Mouse (Mus musculus): Measurements from ENCODE around the gene Mrpl51. TPM values are rescaled to one million over a fixed set of nuclear protein-coding genes. Genes with fewer than 3 reads are reported as not detected.

The Mrpl51 gene
- 191 and 206 TPM in 2 replicates for polyA plus RNA-seq (2016; fragmentation: Nextera tagmentation; extraction: Ambion mirVana)

DNA sequence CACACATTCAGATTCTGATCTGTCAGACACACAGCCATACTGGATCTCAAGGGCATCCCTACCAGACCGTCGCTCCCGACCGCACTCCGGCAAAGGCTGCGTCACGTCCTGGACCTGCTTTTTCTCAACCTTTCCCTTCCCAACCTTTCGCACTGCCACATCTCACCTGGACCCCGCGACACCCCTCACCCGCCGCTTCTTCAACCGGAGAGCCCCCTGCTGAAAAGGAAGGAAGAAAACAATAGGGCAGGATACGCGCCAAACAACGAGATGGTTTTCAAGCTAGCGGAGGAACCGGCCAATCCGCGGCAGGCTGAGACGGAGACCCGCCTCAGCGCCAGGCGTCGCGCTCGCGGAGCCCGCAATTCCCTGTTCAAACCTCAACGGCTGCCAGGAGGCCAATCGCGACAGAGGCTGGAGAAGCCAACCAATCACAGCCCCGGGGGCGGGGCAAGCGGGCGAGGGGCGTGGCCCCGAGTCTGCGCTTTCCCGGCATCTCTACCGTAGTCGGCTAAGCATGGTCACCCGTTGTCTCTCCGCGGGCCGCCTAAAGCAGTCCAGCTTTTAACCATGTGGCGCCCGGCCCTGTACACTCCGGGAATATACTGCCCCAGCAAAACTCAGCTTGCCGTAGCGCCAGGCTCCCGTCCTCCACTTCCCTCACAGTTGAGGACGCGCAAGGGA lies at the start of gene Mrpl51, which contains the start of gene Ncapd2:
TSS of gene Mrpl51 (plus strand) at position 470 of the 684 bp plus-strand sequence.
TSS of gene Ncapd2 (minus strand) at position 370 of the 684 bp plus-strand sequence.
- peak within 1 kb of the TSS; percentile 72 for H3K4me3 ChIP-seq
- peak within 1 kb of the TSS; percentile 84 for H3K9ac ChIP-seq
- ATAC-seq (ENCODE audit: insufficient number of reproducible peaks, insufficient read depth, low FRiP score, low TSS enrichment), result peak; percentile 96
- WGBS, result under 1% methylated on average over 54 of the region's 54 CpGs
- no peaks in the 10 kb centered on the region for H3K9me3 ChIP-seq
- H3K4me1 ChIP-seq, result 0 out of 2 replicates have a peak, but pooled peaks cover 3% of the 10 kb centered on the region
- peaks cover 37% of the 10 kb centered on the region for H3K36me3 ChIP-seq
- no peaks in the 10 kb centered on the region for H3K27me3 ChIP-seq
- H3K27ac ChIP-seq, result peak within 1 kb of the TSS; percentile 100
- peak within 1 kb of the TSS; percentile 79 for H3K4me2 ChIP-seq (replicated peaks)

DNA sequence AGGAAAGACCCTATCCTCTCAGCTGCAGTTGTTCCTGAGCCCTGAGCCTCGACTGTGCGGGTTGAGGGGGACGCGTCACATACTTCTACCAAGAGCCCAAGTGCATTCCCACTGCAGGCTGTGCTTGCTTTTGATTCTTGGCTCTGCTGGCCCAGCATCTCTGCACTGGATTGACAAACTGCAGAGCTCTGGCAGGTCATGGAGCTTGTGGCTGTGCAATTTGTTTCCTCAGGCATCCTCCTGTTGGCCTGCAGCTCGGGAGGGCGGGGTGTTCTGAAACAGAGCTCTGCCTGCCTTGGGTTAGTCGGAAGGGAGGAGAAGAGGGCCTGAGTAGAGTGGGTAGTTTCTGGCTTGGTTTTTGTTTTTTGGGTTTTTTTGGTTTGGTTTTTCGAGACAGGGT lies 49.2 kb upstream of the Mrpl51 start:
- Histone ChIP-seq H3K4me1 (peaks cover 27% of the 10 kb centered on the region), H3K36me3 (peaks cover 69% of the 10 kb centered on the region), H3K9me3 (no peaks in the 10 kb centered on the region), H3K4me3 (no peak overlapping the region), H3K4me2 (replicated peaks) (no peak overlapping the region), H3K9ac (no peak overlapping the region), H3K27me3 (no peaks in the 10 kb centered on the region), H3K27ac (no peak overlapping the region)
- 92% methylated on average over 8 of the region's 8 CpGs for WGBS
- ATAC-seq (ENCODE audit: insufficient number of reproducible peaks, insufficient read depth, low FRiP score, low TSS enrichment), result no peak

DNA sequence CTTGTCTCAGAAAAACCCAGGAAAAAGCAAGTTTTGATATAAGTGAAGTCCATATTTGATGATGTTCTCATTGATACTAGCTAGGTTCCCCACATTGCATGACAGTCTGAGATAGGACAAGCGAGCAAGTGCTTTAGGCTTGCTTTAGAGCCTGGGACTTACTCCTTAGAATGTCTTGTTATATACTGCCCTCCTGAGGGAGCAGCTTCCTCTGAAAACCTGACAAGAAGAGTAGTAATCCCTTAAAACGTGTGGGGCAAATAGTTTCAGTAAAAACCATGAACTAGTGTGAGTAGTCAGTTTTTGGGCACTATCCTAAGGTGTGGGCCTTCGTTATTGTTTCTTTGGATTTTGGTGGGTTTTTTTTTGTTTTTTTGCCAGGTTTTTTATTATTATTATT lies 48.5 kb upstream of the Mrpl51 start:
- no peaks in the 10 kb centered on the region for H3K27me3 ChIP-seq
- WGBS, result 83% methylated on average over 3 of the region's 3 CpGs
- no peak overlapping the region for H3K27ac ChIP-seq
- H3K4me3 ChIP-seq, result no peak overlapping the region
- H3K4me2 ChIP-seq (replicated peaks), result no peak overlapping the region
- no peak for ATAC-seq (ENCODE audit: insufficient number of reproducible peaks, insufficient read depth, low FRiP score, low TSS enrichment)
- H3K9me3 ChIP-seq, result no peaks in the 10 kb centered on the region
- no peak overlapping the region for H3K9ac ChIP-seq
- peaks cover 62% of the 10 kb centered on the region for H3K36me3 ChIP-seq
- H3K4me1 ChIP-seq, result peaks cover 31% of the 10 kb centered on the region

DNA sequence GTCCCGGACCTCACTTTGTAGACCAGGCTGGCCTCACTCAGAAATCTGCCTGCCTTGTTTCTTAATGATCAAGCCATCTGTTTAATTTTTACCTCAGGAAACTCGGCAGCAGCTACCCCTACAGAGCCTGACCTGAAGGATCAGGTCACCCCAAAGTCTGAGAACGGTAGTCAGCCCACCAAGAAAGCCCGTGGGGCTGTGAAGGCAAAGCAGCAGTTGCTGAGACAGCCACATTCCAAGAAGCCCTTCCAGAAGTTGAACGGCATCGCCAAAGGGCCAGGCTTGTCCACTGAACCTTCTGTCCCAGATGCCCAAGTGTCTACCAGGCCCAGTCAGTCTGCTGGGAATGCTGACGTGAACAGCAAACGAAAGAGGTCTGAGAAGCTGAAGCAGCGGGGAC lies 47.7 kb upstream of the Mrpl51 start:
- no peak overlapping the region for H3K9ac ChIP-seq
- H3K36me3 ChIP-seq, result peaks cover 55% of the 10 kb centered on the region
- H3K27ac ChIP-seq, result 0 out of 2 replicates have a peak overlapping the region, but pooled peaks have one; percentile 19
- no peak overlapping the region for H3K4me2 ChIP-seq (replicated peaks)
- no peaks in the 10 kb centered on the region for H3K27me3 ChIP-seq
- no peak overlapping the region for H3K4me3 ChIP-seq
- H3K4me1 ChIP-seq, result peaks cover 34% of the 10 kb centered on the region
- no peaks in the 10 kb centered on the region for H3K9me3 ChIP-seq
- WGBS, result 82% methylated on average over 9 of the region's 9 CpGs
- no peak for ATAC-seq (ENCODE audit: insufficient number of reproducible peaks, insufficient read depth, low FRiP score, low TSS enrichment)

DNA sequence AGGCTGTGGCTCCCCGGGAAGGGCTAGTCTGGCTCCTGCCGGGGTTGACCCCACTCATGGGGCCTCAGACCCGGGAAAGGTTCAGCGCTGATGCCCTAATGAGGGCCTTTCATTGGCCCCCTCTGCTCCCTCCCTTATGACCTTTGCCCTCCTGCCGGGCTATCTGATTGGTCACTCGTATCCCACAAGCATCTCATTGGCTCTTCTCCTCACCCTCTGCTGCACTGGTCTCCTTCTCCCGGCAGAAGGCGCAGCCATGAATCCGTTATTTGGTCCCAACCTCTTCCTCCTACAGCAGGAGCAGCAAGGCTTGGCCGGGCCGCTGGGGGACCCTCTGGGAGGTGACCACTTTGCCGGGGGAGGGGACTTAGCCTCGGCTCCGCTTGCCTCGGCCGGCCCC lies 46.6 kb upstream of the Mrpl51 start, which contains the start of gene Iffo1:
TSS of gene Iffo1 (plus strand) at position 241 of the 400 bp plus-strand sequence.
- H3K36me3 ChIP-seq, result peaks cover 45% of the 10 kb centered on the region

DNA sequence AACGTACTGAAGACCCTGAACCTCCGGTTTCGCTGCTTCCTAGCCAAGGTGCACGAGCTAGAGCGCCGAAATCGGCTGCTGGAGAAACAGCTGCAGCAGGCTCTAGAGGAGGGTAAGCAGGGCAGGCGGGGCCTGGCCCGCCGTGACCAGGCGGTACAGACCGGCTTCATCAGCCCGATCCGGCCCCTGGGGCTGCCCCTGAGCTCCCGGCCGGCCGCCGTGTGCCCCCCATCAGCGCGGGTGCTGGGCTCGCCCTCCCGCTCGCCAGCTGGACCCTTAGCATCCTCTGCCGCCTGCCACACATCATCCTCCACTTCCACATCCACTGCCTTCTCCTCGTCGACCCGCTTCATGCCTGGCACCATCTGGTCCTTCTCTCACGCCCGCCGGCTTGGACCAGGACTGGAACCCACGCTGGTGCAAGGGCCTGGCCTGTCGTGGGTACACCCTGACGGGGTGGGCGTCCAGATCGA lies 46.1 kb upstream of the Mrpl51 start:
- Histone ChIP-seq H3K4me3 (peak overlapping the region; percentile 74), H3K27me3 (no peaks in the 10 kb centered on the region), H3K27ac (peak overlapping the region; percentile 93), H3K4me1 (peaks cover 34% of the 10 kb centered on the region), H3K9ac (peak overlapping the region; percentile 88), H3K36me3 (peaks cover 40% of the 10 kb centered on the region), H3K4me2 (replicated peaks) (peak overlapping the region; percentile 93), H3K9me3 (no peaks in the 10 kb centered on the region)
- WGBS, result 2% methylated on average over 35 of the region's 35 CpGs
- peak; percentile 59 for ATAC-seq (ENCODE audit: insufficient number of reproducible peaks, insufficient read depth, low FRiP score, low TSS enrichment)

More for the DNA sequence above, 46.6 kb upstream of the Mrpl51 start, which contains the start of gene Iffo1:
- H3K4me1 ChIP-seq, result peaks cover 34% of the 10 kb centered on the region
- 0% methylated on average over 16 of the region's 16 CpGs for WGBS
- H3K27me3 ChIP-seq, result no peaks in the 10 kb centered on the region
- peak; percentile 92 for ATAC-seq (ENCODE audit: insufficient number of reproducible peaks, insufficient read depth, low FRiP score, low TSS enrichment)
- H3K4me3 ChIP-seq, result peak within 1 kb of the TSS; percentile 74
- peak within 1 kb of the TSS; percentile 93 for H3K27ac ChIP-seq
- peak within 1 kb of the TSS; percentile 88 for H3K9ac ChIP-seq
- peak within 1 kb of the TSS; percentile 93 for H3K4me2 ChIP-seq (replicated peaks)
- no peaks in the 10 kb centered on the region for H3K9me3 ChIP-seq

DNA sequence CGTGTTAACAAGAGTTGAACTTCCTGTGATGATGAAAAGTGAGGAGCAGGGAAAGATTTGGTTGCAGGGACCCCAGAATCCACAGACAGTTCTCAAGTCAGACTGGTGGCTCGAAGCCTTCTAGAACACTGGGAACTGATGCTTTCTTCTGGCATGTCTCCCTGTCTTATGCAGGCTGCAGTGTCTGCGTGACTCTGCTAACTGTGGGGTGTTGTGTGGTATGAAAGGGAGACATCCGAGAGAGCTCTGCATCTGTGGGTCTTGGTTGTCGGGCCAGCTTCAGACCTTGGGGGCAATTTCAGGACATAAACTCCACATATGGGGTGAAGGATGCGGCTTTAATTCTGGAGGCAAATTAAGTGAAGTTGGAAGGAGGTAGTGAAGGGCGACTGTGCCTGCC lies 45.5 kb upstream of the Mrpl51 start:
- H3K27me3 ChIP-seq, result no peaks in the 10 kb centered on the region
- H3K27ac ChIP-seq, result peak overlapping the region; percentile 93
- H3K4me1 ChIP-seq, result peaks cover 34% of the 10 kb centered on the region
- H3K9me3 ChIP-seq, result no peaks in the 10 kb centered on the region
- H3K4me2 ChIP-seq (replicated peaks), result peak overlapping the region; percentile 93
- no peak for ATAC-seq (ENCODE audit: insufficient number of reproducible peaks, insufficient read depth, low FRiP score, low TSS enrichment)
- peak overlapping the region; percentile 88 for H3K9ac ChIP-seq
- WGBS, result 44% methylated on average over 7 of the region's 7 CpGs
- peaks cover 35% of the 10 kb centered on the region for H3K36me3 ChIP-seq
- peak overlapping the region; percentile 74 for H3K4me3 ChIP-seq

DNA sequence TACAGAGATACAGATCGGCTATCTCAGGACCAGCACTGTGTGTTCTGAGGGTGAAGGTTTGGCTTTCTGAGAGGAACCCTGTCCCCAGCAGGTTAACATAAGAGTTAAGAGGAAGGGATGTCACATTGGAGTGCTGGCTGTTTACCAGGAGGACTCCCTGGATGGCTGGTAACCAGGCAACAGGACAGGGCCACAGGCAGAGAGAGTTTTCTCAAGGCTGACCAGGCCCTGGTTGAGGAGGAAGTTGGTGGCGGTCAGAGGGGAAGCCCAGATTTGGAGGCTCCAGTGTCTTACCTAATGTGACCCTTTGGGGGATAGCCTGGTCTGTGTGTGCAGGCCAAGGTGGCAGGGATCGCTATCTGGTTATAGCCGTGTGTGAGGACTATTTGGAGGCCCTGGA lies 44.8 kb upstream of the Mrpl51 start:
- Histone ChIP-seq H3K4me3 (peak overlapping the region; percentile 74; the same call in 1 of the 2 replicates), H3K27ac (no peak overlapping the region), H3K9ac (peak overlapping the region; percentile 20; the same call in 1 of the 2 replicates), H3K36me3 (peaks cover 35% of the 10 kb centered on the region), H3K27me3 (no peaks in the 10 kb centered on the region), H3K9me3 (no peaks in the 10 kb centered on the region), H3K4me2 (replicated peaks) (peak overlapping the region; percentile 93), H3K4me1 (peaks cover 34% of the 10 kb centered on the region)
- 84% methylated on average over 4 of the region's 4 CpGs for WGBS
- ATAC-seq (ENCODE audit: insufficient number of reproducible peaks, insufficient read depth, low FRiP score, low TSS enrichment), result no peak

DNA sequence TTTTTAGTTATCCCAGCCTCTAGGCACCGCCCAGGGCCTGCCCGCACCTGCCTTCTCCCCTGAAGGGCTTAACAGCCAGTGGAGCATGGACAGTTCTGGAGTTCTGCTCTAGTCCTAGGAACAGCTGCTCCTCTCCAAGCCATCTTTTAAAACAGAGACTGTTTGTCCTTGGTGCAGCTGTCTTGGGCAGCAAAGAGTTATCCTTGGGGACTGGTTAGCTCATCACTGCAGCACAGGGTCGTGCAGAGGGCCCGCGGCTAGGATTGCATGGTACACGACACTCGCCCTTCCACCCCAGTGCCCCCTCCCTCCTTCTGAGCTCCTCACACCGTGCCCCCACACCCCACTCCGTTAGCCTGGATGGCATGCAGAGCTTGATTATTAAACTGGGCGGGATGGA lies 44.3 kb upstream of the Mrpl51 start:
- Histone ChIP-seq H3K36me3 (peaks cover 35% of the 10 kb centered on the region), H3K4me1 (peaks cover 34% of the 10 kb centered on the region), H3K27me3 (no peaks in the 10 kb centered on the region), H3K4me2 (replicated peaks) (peak overlapping the region; percentile 93), H3K4me3 (no peak overlapping the region), H3K9ac (peak overlapping the region; percentile 20; the same call in 1 of the 2 replicates), H3K27ac (no peak overlapping the region; the same call in 1 of the 2 replicates), H3K9me3 (no peaks in the 10 kb centered on the region)
- no peak for ATAC-seq (ENCODE audit: insufficient number of reproducible peaks, insufficient read depth, low FRiP score, low TSS enrichment)
- 57% methylated on average over 10 of the region's 10 CpGs for WGBS

DNA sequence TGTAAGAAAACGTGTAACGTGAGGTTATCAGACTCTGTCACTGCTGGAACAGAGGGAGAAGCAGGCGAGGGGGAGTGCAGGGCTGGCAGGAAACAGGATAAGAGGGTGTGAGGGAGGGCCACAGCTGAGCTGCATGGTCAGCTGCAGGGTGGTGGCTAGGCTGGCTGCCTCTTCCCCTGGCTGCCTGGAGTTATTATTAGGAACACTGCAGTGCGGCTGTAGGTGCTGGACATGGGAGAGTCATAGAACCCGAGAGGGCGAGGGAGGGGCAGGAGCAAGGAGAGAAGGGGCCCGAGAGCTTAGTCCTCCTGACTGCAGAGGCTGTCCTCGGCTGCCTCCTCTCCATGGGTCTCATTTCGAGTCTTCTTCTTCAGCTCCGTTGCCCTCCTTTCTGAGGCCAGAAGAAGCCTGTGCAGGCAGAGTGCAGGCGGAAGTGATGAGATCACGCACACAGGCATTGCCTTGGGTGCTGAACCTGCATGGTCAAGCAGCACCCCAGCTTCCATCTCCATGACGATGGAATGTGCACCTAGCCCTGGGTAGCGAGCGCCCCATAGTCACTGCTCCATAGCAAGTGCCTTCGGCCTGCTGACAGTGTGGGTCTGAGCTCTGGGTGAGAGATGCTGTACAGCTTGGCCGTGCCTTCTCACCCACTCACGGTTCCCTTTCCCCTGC lies 43.2 kb upstream of the Mrpl51 start:
- Histone ChIP-seq H3K9ac (0 out of 2 replicates have a peak overlapping the region, but pooled peaks have one; percentile 19), H3K36me3 (peaks cover 37% of the 10 kb centered on the region), H3K4me1 (peaks cover 34% of the 10 kb centered on the region), H3K4me2 (replicated peaks) (no peak overlapping the region), H3K4me3 (0 out of 2 replicates have a peak overlapping the region, but pooled peaks have one; percentile 0), H3K9me3 (no peaks in the 10 kb centered on the region), H3K27me3 (no peaks in the 10 kb centered on the region), H3K27ac (peak overlapping the region; percentile 63)
- no peak for ATAC-seq (ENCODE audit: insufficient number of reproducible peaks, insufficient read depth, low FRiP score, low TSS enrichment)
- 68% methylated on average over 18 of the region's 18 CpGs for WGBS

DNA sequence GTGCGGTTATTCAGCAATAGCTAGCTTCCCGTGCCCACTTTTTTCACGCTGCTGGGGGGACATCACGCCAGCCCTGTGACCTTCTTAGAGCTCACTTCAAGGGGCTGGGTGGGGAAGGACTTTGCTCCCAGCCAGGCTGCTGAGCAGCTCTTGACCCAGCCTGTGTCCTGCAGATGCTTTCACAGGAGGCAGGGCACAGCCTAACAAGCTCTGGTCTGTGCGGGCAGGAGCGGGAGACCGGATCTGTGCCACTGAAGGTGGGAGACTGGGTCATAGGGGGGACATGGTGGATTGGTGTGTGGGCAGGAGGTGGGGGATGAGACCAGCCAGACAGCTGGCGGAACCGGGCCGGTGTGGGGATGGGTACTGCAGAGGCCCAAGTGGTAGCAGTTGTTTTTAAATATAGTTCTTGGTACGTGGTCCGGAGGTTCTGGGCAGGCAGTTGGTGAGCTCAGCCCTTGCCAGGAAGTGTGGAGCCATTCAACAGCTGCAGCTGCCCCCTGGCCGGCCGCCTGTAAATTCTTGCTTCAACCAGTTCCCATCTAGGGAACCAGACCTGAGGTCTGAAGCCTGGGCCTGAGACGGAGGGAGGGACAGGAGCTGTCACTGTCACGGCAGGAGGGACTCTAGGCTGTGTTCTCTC lies 42.6 kb upstream of the Mrpl51 start:
- 81% methylated on average over 16 of the region's 16 CpGs for WGBS
- no peaks in the 10 kb centered on the region for H3K9me3 ChIP-seq
- H3K4me3 ChIP-seq, result 0 out of 2 replicates have a peak overlapping the region, but pooled peaks have one; percentile 0
- peaks cover 37% of the 10 kb centered on the region for H3K36me3 ChIP-seq
- peaks cover 34% of the 10 kb centered on the region for H3K4me1 ChIP-seq
- no peaks in the 10 kb centered on the region for H3K27me3 ChIP-seq
- peak overlapping the region; percentile 63; the same call in 1 of the 2 replicates for H3K27ac ChIP-seq
- no peak for ATAC-seq (ENCODE audit: insufficient number of reproducible peaks, insufficient read depth, low FRiP score, low TSS enrichment)
- H3K9ac ChIP-seq, result no peak overlapping the region; the same call in 1 of the 2 replicates
- H3K4me2 ChIP-seq (replicated peaks), result no peak overlapping the region
